Mouse (Mus musculus) C2C12 (cell line): Measurements from ENCODE around the gene Stk32c. TPM values are rescaled to one million over a fixed set of nuclear protein-coding genes. Genes with fewer than 3 reads are reported as not detected.

Experiments used
- H3K27me3 ChIP-seq: one replicate; pipeline ENCODE4 v1.6.1; 2011; ENCODE audit not compliant: control insufficient read depth, insufficient read depth, insufficient read length
- H3K36me3 ChIP-seq: one replicate; pipeline ENCODE4 v1.6.1; 2011; ENCODE audit not compliant: control insufficient read depth, insufficient read depth
- H3K4me3 ChIP-seq: one replicate; pipeline ENCODE4 v1.5.1; 2011; ENCODE audit warnings: mild to moderate bottlenecking, control low read depth; ENCODE audit not compliant: poor library complexity, insufficient read depth, severe bottlenecking
- H3K79me2 ChIP-seq: one replicate; pipeline ENCODE4 v1.6.1; 2011; ENCODE audit not compliant: control insufficient read depth, insufficient read depth
- H3K79me3 ChIP-seq: one replicate; pipeline ENCODE4 v1.6.1; 2011; ENCODE audit warnings: low read depth, control low read depth
- H3ac ChIP-seq: one replicate; pipeline ENCODE3; 2011; ENCODE audit warnings: low read depth; ENCODE audit not compliant: control insufficient read depth, insufficient read length
- CEBPB ChIP-seq: IDR thresholded peaks from one replicate; pipeline ENCODE4 v1.6.1; 2011; ENCODE audit warnings: low read depth, mild to moderate bottlenecking, control low read depth, moderate library complexity
- CTCF ChIP-seq: IDR thresholded peaks from one replicate; pipeline ENCODE4 v1.5.1; 2011; ENCODE audit not compliant: control insufficient read depth, insufficient read depth, insufficient read length
- FOSL1 ChIP-seq: IDR thresholded peaks from one replicate; pipeline ENCODE4 v1.8.0; 2011; ENCODE audit warnings: mild to moderate bottlenecking, low read length; ENCODE audit not compliant: poor library complexity, insufficient read depth, severe bottlenecking
- MAX ChIP-seq: IDR thresholded peaks from one replicate; pipeline ENCODE4 v1.6.1; 2011; ENCODE audit warnings: mild to moderate bottlenecking, control low read depth
- MYOD1 ChIP-seq: IDR thresholded peaks from one replicate; pipeline ENCODE4 v1.6.1; 2011; ENCODE audit warnings: low read depth; ENCODE audit not compliant: control insufficient read depth, insufficient read length
- MYOG ChIP-seq: IDR thresholded peaks from one replicate; pipeline ENCODE4 v1.6.1; 2011; ENCODE audit not compliant: control insufficient read depth, insufficient read length; ENCODE audit errors: extremely low read depth
- USF1 ChIP-seq: IDR thresholded peaks from one replicate; pipeline ENCODE4 v1.6.1; 2011; ENCODE audit warnings: low read depth, mild to moderate bottlenecking, control low read depth, moderate library complexity
- polyA plus RNA-seq: library from polyadenylated mRNA; unstranded; fragments of >200 nt; fragmentation: generic; extraction: Trizol; gene quantifications from one replicate; pipeline ENCODE4 v1.2.1, GENCODE M21; 2012; ENCODE audit warnings: missing spikeins

Gene Stk32c
- polyA plus RNA-seq, 1 experiment = 2.6 TPM

DNA sequence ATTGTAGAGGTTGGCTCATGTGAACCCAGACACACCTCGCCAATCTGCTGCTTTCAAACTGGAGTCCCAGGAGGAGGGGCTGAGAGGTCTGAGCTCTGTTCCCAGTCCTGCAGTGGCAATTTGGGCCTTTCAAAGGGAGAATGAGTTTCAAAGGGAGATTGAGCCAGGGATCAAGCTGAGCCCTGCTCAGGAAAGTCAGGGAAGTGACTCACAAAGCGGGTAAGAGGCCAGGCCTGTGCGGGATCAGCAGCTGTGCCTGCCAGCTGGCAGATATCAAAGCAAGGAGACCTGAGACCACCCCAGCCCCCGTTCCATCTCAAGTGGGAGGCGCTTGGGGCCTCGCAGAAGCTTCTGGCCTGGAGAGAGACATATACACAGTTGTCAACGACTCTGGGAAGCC is 135.8 kb downstream of the Stk32c start:
- H3ac ChIP-seq = no peak overlapping the region
- no peaks in the 10 kb centered on the region for H3K79me3 ChIP-seq
- no peaks in the 10 kb centered on the region for H3K36me3 ChIP-seq
- H3K79me2 ChIP-seq = no peaks in the 10 kb centered on the region
- no peak for TF ChIP-seq MYOG
- TF ChIP-seq USF1 = no peak
- no peak for TF ChIP-seq CEBPB
- TF ChIP-seq MAX = no peak
- TF ChIP-seq FOSL1 = no peak
- no peak for TF ChIP-seq MYOD1
- no peak for TF ChIP-seq CTCF
- H3K27me3 ChIP-seq = peaks cover 24% of the 10 kb centered on the region
- no peak overlapping the region for H3K4me3 ChIP-seq

DNA sequence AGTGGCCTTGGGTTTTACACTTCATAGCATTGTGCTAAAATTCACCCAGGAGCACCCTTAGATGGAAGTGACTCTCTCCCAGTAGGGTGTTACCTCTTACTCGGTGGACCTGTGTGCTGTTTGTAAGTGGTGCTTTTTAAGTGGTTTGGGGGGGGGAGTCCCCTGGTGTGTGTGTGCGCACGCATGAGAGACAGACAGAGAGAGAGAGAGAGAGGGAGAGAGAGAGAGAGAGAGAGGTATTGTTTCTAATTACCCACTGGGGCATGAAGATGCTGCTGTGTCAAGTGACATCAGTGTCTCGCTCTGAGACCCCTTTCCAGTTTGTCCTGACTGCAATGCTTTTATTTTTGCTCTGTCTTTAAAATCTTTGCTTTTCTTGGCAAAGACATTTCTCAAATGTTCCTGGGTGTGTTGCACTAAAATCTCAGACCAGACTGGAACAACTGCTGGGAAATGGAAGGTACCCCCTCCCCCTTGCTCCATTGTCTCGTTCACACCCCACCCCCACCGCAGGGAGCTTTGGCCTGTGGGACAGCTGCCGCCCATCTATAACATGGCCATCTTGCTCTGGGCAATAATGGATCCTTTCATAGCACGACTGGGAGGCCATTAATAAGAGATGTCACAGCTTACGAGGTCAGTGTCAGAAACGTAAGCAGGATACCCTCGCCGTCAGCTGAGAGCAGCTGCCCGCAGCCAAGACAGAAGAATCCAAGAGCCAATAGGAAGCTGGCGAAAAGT is 137.9 kb downstream of the Stk32c start:
- Histone ChIP-seq H3K79me3 (no peaks in the 10 kb centered on the region), H3K4me3 (no peak overlapping the region), H3K36me3 (no peaks in the 10 kb centered on the region), H3K27me3 (peaks cover 31% of the 10 kb centered on the region), H3ac (no peak overlapping the region), H3K79me2 (no peaks in the 10 kb centered on the region)
- no peak for TF ChIP-seq CEBPB
- TF ChIP-seq MYOG = no peak
- no peak for TF ChIP-seq USF1
- TF ChIP-seq FOSL1 = no peak
- TF ChIP-seq MAX = no peak
- no peak for TF ChIP-seq MYOD1
- no peak for TF ChIP-seq CTCF

DNA sequence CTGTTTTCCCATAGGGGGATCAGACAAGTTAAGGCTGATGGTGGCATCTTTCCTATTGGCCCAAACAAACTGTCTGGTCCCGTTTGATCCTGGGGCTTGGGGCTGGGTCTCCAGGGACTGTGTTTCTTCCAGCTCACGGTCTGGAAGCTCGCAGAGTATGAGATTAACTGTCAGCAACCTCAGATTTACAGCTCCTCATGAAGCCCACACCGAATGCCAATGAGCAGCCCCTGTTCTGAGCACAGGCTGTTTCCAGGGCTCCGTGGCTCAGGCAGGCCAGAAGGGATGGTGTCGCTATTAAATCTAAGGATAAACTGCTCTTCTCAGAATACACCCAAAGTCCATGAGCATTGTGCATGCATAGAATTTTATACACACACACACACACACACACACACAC is 138.9 kb downstream of the Stk32c start:
- Histone ChIP-seq H3K27me3 (peaks cover 31% of the 10 kb centered on the region), H3K79me3 (no peaks in the 10 kb centered on the region), H3K79me2 (no peaks in the 10 kb centered on the region), H3ac (no peak overlapping the region), H3K4me3 (no peak overlapping the region), H3K36me3 (no peaks in the 10 kb centered on the region)
- TF ChIP-seq FOSL1 (no peak), USF1 (no peak), CTCF (no peak), MYOD1 (no peak), MYOG (no peak), MAX (no peak), CEBPB (no peak)

DNA sequence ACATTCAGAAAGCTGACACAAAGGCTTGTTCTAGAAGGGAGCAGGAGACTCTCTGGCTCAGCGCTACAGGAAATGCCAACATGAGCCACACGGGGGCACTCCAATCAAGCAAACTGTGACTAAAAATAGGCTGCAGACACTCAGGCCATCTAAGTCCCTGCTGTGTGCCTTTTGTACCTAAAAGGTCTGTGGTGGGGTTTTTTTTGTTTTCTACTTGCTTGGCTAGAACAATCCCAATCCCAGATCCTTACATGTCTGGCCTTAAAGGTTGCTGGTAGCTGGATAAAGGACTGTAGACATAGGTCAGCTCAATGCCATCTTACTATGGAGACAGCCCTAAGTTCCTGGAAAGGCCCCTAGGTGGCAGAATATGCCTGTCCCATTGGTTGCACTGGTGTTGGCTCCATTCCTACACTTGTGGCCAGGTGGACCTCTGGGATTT is 144.9 kb downstream of the Stk32c start:
- no peaks in the 10 kb centered on the region for H3K79me3 ChIP-seq
- no peak overlapping the region for H3ac ChIP-seq
- peak; percentile 43 for TF ChIP-seq CTCF
- TF ChIP-seq MAX = no peak
- H3K27me3 ChIP-seq = peaks cover 9% of the 10 kb centered on the region
- H3K36me3 ChIP-seq = no peaks in the 10 kb centered on the region
- no peaks in the 10 kb centered on the region for H3K79me2 ChIP-seq
- no peak overlapping the region for H3K4me3 ChIP-seq

DNA sequence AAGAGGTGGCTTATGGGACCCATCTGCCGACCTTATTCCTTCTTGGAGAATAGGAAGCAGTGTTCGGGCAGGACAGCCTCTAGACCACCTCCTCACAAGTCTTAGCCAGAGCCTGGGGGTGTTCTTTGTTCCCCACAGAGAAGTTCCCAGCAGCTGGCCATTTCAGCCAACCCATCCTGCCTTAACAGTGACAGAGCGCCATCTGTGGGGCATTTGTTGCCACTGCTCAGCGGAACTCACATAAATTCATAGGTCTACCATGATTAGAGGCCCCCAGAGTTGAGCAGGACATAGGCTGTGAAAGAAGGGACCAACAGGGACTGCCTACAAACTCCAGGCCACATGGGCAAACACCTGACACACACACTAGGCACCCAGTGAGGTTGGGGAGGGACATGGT is 149.7 kb downstream of the Stk32c start:
- H3ac ChIP-seq = no peak overlapping the region
- H3K79me2 ChIP-seq = no peaks in the 10 kb centered on the region
- no peak overlapping the region for H3K4me3 ChIP-seq
- TF ChIP-seq CEBPB (no peak), MYOG (no peak), FOSL1 (no peak), MYOD1 (no peak), CTCF (no peak), MAX (no peak)
- H3K79me3 ChIP-seq = no peaks in the 10 kb centered on the region
- H3K27me3 ChIP-seq = no peaks in the 10 kb centered on the region
- no peaks in the 10 kb centered on the region for H3K36me3 ChIP-seq

Other genes starting within 250 kb of the Stk32c start
- not detected for gene Dpysl4, start 127.3 kb downstream of the Stk32c start, polyA plus RNA-seq
- gene Lrrc27, start 319 bp downstream of the Stk32c start, polyA plus RNA-seq = 5.4 TPM
- 15.8 TPM for gene Pwwp2b, start 35.2 kb upstream of the Stk32c start, polyA plus RNA-seq
- gene Inpp5a, start 175.8 kb upstream of the Stk32c start, polyA plus RNA-seq = 22.7 TPM